Mouse (Mus musculus) cortical plate, adult 2 months (tissue): ENCODE measurements at regions not wholly inside any gene's neighbourhood (a gene's known extent, or its start where the extent isn't known, plus 50 kb on each side); places are given as distances from the start of the nearest gene placed in this dataset.

Experiments used
- CTCF ChIP-seq: fragments of 200-500 bp; IDR thresholded peaks from 2 replicates; pipeline ENCODE4 v1.5.1; 2011; ENCODE audit warnings: mild to moderate bottlenecking, control low read depth, low read length; ENCODE audit not compliant: insufficient read depth; ENCODE audit errors: extremely low read depth
- POLR2A ChIP-seq: fragments of 200-500 bp; IDR thresholded peaks from 2 replicates; pipeline ENCODE4 v1.6.1; 2011; ENCODE audit warnings: mild to moderate bottlenecking, low read length, control low read depth; ENCODE audit not compliant: insufficient read depth; ENCODE audit errors: extremely low read depth

GRCm38 (mm10) chrX:11576287-11576686, 248.7 kb downstream of the H2al1j start:
- TF ChIP-seq POLR2A (no peak), CTCF (no peak)
